Mouse (Mus musculus) ES-CJ7 (cell line): Measurements from ENCODE around the gene Otogl.

Experiments
- DNase-seq: peaks from one replicate; pipeline ENCODE4 v3.0.0; 2011; ENCODE audit warnings: low read depth, low spot score

Gene Otogl

GRCm38 (mm10) chr10:107810649-107811398, 101.1 kb downstream of the Otogl start:
- no peak for DNase-seq

GRCm38 (mm10) chr10:107805203-107805602, 106.7 kb downstream of the Otogl start:
- DNase-seq: no peak

- DNase-seq: peak; percentile 47
These were observed 107.6 kb downstream of the Otogl start for GRCm38 (mm10) chr10:107804285-107804684.

DNA sequence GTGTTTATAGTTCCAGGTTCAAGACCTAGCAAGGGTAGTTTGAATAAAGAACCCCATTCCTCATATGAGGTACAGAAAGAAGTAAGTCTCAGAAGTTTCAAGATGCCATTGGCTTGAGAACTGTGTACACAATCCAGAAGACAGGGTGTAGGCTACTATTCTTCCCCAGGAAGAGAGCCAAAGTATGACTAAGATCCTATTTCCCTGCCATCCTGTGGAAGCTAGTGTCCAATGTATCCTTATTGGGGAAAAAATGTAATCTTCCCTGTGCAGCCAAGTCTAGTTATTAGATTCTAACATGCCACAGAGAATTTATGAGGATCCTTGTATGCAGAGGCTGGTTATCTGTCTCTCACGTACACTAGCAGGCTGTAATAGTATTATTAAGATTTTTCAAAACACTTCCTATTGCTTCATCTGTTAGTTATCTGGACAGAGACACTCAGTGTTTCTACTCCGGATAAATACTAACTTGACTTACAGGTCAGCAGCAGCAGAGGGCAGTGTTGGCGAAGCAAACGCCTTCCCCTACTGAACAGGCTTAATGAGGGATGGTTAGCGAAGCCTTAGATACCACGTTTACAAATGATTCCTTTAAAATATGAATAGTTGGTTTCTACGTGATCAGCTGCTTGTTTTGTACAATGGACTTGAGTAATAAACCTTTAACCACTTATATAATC, 112.1 kb downstream of the Otogl start:
- DNase-seq: peak; percentile 62

DNA sequence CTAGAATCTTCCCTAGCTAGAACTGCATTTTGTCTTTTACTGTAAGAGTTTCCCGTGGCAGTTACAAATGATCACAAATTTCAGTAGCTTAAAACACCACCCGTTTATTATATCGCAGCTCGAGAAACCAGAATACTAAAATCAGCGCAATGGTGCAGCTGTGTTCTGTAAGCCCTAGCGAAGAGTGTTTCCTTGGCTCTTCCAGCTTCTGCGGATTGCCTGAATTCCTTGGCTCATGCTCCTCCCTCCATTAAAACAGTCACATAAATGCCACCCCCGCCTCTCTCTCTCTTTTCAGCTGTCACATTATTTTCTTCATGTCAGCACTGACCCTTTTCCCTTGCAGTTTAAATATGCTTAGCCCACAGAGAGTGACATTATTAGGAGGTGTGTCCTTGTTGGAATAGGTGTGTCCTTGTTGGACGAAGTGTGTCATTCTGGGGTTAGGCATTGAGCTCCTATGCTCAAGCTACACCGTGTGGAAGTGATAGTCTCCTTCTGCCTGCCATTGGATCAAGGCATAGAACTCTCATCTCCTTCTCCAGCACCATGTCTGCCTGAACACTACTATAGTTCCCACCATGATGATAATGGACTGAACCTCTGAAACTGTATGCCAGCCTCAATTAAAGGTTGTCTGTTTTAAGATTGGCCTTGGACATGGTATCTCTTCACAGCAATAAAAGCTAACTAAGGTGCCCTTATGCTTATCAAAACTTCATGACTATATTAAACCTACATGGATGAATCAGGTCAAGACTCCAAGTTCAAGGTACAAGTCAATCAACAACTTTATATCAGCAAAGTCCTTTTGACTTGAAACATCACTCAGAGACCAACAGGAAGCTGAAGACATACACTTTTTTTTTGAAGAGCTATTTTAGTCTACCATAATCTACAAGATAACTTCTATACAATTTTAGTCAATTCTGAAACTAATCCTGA, 116.8 kb downstream of the Otogl start:
- no peak for DNase-seq

DNA sequence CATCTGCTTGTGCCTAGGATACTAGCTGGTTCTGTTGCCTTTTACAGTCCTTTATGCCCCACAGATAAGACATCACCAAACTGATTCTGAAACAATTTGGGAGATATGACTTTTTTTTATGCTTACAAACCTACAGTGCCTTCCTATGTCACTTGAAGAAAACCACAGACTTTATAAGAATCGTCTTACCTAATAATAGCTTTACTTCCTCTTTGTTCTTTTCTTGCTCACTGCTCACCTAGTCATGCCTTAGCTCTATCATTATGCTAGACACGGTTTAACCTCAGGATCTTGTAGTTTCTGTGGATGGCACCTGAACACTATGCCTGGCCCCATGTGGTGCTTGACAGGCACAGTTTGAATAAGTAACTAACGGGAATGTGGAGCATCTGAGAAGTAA, 119.4 kb downstream of the Otogl start:
- DNase-seq: no peak

- DNase-seq: no peak
These were observed 132.4 kb downstream of the Otogl start for GRCm38 (mm10) chr10:107779548-107779947.

DNA sequence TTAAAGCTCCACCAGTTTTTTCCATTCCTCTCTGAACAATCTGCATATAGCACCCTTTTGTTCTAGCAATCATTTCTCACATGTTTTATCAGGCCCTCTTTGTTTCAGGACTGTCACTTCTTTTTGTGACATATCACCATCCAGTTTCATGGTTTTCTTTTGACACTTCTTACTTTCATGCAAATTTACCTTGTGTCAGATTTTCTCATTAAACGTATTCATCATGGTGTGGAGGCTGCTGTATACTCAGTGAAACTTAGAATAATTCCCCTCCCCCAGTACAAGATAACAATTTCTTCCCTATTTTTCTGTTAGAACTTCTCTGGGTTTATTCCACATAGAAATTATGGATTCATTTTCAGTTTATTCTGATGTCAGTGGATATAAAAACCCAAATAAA, 152.3 kb downstream of the Otogl start:
- no peak for DNase-seq

DNA sequence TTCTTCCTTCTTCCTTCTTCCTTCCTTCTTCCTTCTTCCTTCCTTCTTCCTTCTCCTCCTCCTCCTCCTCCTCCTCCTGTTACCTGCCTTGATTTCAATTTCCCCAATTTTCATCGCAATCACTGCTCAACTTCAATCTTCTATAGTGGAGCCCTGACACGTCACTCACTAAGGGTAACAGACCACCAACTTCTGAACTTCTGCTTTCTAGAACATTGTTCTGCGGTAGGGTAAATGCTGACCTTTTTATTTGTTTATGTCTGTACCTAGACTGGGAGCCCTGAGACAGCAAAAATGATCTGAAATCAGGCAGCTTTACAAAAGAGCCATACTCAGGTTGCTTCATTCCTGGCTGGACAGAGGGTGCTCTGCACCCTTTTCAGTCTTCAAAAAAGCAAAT, 158.5 kb downstream of the Otogl start:
- no peak for DNase-seq

- DNase-seq: peak; percentile 45
These were observed 159.4 kb downstream of the Otogl start for GRCm38 (mm10) chr10:107752351-107753143.

- no peak for DNase-seq
These were observed 160.0 kb downstream of the Otogl start for GRCm38 (mm10) chr10:107751944-107752343.

DNA sequence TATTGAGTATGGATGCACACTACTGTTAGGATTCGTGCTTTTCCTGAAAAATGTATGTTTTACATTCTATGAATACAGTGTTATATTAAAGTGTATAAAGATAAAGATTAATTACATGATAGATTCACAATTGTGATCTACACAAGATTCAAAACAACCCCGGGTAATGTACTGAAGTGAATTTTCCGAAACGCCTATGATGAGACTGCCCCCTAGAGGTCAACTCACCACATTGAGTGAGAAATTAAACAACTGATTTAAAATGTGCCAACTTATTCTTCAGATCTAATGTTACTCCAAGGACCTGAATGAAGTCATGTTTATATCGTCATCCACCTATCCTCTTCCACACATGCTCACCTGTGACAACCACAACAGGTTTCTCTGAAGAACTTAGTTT, 164.4 kb downstream of the Otogl start:
- DNase-seq: peak; percentile 23

- peak; percentile 3 for DNase-seq
These were observed 165.2 kb downstream of the Otogl start for GRCm38 (mm10) chr10:107746717-107747116.

DNA sequence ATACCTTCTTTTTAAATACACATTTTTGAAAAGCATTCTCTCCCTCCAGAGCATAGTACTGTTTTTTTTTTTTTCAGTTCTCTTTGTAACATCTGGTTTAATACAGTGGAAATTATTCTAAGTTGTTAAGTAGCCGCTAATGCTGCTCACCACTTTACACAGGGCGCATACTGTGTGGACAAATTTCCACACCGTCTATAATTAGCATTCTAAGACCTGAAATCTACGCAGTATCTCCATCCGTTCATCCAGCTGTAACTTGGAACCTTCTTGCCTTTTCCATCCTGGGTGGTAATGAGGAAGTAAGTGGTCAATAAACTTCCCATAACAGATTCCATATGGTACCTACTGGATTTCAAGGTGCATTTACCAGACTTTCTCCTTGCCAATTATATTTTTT, 172.1 kb downstream of the Otogl start:
- no peak for DNase-seq

GRCm38 (mm10) chr10:107737743-107738142, 174.2 kb downstream of the Otogl start:
- no peak for DNase-seq

DNA sequence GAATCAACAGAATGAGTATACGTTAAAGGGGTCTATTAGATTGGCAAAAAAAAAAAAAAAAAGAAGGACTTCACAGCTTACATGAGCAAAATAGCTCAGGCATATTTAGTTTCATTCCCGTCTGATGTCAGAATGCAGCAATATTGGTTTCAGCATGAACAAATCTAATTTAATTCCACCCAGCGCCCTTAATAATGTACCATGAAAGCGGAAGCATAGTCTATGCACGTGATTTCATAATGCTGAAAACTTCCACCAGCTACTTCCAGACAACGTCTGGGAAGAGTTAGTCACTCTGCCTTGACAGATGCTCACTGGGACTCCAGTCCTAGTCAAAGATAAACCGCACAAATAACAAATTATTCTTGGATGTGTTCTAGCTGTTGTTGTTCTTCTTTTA, 176.5 kb downstream of the Otogl start:
- DNase-seq: no peak

DNA sequence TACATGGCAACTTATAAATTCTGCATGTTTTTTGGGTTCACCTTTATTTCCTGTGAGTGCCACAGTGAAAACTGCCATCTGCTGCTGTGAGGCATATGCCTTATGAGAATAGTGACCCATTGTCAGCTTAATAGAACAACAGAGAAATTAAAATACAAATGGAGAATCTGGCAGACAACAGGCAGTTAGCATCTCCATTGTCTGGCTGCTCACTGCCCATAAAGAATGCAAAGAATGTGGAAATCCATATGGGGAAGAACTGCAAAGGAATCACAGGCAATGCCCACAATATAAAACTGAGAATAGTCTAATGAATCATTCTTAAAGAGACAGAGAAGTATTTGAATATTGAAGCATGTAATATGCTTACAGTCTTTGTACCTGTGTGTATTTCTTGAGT, 177.6 kb downstream of the Otogl start:
- DNase-seq: no peak

DNA sequence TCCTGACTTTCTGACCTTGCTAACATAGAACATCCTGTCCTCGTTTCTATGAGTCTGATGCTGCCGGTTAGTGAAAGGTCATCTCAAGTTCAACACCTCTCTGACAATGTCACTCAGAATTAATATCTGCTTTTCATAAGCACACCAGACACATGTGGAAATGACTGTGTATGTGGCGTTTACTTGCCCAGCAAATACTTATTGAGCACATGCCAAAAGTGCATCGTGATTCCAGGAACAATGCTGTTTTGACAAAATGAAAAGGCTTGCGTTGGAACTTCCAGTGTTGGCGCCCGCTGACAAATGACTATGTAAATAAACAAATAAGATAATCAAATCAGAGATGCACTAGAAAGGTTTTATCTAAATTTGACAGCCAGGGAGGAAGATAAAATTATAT, 186.3 kb downstream of the Otogl start:
- no peak for DNase-seq

DNA sequence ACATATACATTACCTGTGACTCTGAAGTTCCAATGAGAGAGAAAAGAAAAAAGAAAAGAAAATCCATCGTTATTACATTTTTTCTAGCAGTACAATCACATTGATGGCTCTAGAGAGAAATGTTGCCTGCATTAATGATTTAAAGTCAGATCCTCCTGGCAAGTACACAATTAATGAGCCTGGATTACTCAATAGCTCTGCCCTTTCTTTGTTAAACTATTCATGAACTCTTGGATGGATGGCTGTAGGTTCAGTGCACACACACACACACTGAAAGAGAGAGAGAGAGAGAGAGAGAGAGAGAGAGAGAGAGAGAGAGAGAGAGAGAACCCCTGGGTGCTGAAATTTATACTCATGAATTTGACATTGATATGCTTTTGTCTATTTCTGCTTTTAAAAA, 192.1 kb downstream of the Otogl start, which contains the start of gene Ptprq:
TSS of gene Ptprq (minus strand) at position 246 of the 400 bp plus-strand sequence.
- no peak for DNase-seq
